Mouse (Mus musculus) brain, embryonic 14.5 days (tissue): ENCODE results near the gene Tmbim6. TPM values are rescaled to one million over a fixed set of nuclear protein-coding genes. Genes with fewer than 3 reads are reported as not detected.
A peak's percentile ranks its signal among the peaks of the same experiment; 100 is the strongest.
"Not testable (repeated sequence)": the region's sequence is repeated elsewhere in the genome, so short reads cannot be mapped to it uniquely, and the experiment has no call there.

Source experiments
- DNase-seq: peaks from one replicate; pipeline ENCODE4 v3.0.0-alpha.2; 2011; ENCODE audit warnings: low read depth
- CTCF ChIP-seq: fragments of 200-500 bp; IDR thresholded peaks from 2 replicates; pipeline ENCODE4 v1.5.1; 2012; ENCODE audit warnings: inconsistent platforms, mild to moderate bottlenecking, moderate library complexity, borderline replicate concordance; ENCODE audit not compliant: insufficient read depth, insufficient read length; ENCODE audit errors: extremely low read depth
- POLR2A ChIP-seq: fragments of 200-500 bp; IDR thresholded peaks from 2 replicates; pipeline ENCODE4 v1.6.1; 2012; ENCODE audit warnings: mild to moderate bottlenecking, inconsistent platforms, borderline replicate concordance; ENCODE audit not compliant: poor library complexity, insufficient read depth, insufficient read length, severe bottlenecking; ENCODE audit errors: extremely low read depth
- polyA plus RNA-seq: library from polyadenylated mRNA; depleted of rRNA; stranded (reverse); fragments of >200 nt; gene quantifications from 2 replicates; pipeline ENCODE4 v1.2.3, GENCODE M21; 2012

The Tmbim6 gene
- polyA plus RNA-seq, 1 experiment = 214 TPM

DNA sequence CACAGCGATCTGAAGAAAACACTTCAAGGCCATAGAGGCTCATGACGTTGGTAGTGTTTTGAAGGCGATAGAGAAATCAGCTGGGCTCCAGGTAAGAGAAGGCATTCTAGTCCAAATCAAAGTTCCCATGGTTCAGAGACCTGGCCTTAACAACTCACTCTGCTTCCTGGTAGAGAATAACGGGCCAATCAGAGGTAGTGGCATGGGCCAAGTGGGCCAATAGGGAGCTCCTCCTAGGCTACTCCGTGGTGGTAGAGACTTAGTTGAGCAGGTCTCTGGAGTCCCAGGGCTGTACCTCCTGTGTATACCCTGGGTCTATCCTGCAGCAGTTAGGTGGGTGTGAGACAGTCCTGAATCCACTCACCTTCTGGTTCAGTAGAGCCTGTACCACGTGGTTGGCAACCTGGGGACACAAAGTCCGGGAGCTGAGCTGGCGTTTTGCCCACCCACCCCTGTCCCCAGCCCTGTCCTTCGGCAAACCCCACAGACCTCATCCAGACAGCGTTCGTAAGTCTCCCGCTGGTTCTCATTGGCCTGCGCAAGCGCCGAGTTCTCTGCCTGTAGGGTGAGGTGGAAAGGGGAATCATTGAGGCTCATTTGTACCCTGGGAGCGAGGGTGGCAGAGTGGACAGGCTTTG is 40.5 kb downstream of the Tmbim6 start:
- no peak for DNase-seq
- TF ChIP-seq CTCF = no peak
- no peak for TF ChIP-seq POLR2A

DNA sequence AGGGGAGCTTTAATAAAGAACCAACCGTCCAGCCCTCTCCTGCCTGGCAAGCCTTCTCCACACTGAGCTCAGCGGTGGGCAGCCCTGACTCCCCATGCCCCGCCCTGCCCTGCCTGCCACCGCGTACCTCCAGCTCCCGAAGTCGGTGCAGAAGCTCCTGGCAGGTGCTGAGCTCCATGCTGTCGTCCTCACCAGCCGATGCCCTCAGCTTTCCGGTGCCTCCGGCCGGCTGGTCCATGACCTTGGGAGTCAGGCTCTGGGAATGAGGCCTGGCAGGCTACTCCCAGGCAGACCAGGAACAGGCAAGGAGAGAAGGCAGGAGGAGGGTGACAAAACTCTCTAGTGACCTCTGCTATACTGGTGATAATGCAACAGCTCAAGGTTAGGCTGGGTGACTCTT is 41.2 kb downstream of the Tmbim6 start:
- TF ChIP-seq POLR2A = no peak
- TF ChIP-seq CTCF = no peak
- DNase-seq = no peak

DNA sequence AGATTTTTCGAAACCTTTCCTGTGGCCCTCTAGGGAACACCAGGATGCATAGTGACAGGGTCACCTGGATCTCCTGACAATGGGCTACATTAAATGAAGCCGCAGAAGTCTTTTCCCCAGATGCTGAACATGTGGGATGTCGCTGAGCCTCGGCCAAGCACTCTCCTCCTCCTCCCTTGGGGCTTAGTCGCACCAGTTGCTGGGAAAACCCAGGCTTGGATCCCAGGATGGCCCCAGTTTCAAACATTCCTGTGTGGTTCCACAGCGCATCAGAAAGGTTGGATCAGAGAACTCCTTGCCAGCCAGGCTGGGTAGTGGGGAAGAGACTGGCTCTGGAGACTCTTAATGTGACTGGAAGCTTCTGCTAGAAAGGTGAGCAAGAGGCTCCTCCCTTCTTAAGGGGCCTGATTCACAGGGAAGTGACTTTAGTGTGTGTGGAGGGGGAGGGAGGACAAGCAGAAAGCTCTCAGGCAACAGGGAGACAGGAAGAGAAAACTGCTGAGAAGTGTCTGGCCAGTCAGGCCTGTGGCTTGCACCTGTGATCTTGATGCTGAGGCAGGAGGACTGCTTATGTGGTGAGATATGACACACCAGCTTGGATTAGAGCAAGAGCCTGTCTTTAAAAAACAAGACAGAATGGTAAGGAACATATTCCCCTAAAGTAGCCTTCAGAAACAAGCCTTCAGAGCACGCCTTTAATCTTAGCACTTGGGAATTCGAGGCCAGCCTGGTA is 46.5 kb downstream of the Tmbim6 start:
- DNase-seq = no peak
- TF ChIP-seq CTCF (no peak), POLR2A (no peak)

DNA sequence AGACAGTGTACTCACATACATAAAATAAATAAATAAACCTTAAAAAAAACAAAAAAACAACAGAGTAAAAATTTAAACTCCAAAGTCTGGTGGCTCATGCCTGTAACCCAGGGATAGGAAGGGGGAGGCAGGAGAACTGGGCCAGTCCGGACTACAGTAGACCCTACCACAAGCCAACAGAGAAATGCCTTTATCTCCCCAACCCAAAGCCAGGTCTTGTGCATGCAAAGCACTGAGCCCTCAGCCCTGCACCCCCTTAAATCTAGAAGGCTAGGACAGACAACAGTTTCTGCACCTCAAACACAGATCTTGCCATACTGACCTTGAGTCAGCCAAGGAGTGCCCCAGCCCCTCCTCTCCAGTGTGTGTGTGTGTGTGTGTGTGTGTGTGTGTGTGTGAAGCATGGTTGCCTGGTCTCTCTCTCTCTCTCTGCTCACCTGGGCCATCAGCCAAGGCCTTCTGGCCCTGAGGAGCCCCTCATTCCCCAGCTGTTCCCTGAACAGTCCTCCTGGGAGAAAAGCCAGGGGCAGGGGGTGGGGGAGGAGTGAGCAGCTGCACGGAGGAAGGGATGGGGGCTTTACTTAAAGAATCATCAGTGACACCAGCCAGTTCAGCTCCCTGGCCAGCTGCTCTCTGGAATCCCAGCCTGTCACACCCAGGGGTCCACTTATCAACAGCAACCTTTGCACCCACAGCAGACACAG is 47.6 kb downstream of the Tmbim6 start:
- DNase-seq = peak; percentile 91
- TF ChIP-seq CTCF (no peak), POLR2A (no peak)

DNA sequence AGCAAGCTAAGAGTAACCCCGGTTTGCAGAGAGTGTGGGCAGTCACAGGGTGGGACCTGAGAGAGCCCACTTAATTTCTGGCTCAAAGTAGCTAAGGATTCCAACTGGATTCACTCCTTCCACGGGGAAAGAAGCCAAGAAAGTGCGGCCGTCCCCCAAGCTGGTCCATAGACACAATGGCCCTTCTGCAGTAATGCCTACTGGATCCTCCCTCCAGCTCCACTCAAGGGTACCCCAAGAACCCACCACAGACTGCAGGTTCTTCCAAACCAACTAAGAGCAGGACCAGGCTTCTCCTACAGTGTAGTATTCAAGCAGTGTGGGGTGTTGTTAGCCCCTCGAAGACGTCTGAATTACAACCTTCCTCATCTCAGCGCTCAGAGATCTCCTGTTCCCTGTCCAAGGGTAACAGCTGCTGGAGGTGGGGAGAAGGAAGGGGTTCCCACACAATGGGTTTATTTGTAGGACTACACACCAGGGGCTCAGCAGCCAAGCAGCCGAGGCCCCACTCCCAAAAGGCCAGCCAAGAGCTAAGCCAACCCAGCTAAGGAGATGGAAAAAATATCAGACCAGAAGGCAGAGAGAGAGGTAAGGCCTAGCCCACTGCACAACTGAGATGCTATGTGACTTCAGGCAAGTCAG is 48.3 kb downstream of the Tmbim6 start:
- TF ChIP-seq POLR2A (no peak), CTCF (no peak)

GRCm38 (mm10) chr15:99442358-99442757 is 49.7 kb downstream of the Tmbim6 start:
- TF ChIP-seq POLR2A (no peak), CTCF (no peak)
- DNase-seq = no peak

More for the DNA sequence above, 48.3 kb downstream of the Tmbim6 start:
- DNase-seq = peak; percentile 62

- TF ChIP-seq CTCF = no peak
- DNase-seq = peak; percentile 23
Measured at GRCm38 (mm10) chr15:99445567-99445966, 52.9 kb downstream of the Tmbim6 start.

DNA sequence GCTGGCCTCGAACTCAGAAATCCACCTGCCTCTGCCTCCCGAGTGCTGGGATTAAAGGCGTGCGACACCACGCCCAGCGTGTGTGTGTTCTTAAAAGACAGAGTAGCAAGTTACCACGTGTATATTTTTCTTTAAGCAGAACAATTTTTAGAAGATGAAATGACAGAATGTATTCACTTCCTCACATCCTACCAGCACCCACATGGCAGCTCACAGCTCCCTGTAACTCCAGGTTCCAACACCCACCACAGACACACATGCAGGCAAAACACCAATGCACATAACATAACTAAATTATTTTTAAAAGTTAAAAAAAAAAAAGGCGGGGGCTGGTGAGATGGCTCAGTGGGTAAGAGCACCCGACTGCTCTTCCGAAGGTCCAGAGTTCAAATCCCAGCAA is 53.5 kb downstream of the Tmbim6 start:
- not testable (repeated sequence) for DNase-seq

GRCm38 (mm10) chr15:99449131-99449750 is 56.6 kb downstream of the Tmbim6 start:
- TF ChIP-seq POLR2A = no peak
- TF ChIP-seq CTCF = no peak
- peak; percentile 61 for DNase-seq

DNA sequence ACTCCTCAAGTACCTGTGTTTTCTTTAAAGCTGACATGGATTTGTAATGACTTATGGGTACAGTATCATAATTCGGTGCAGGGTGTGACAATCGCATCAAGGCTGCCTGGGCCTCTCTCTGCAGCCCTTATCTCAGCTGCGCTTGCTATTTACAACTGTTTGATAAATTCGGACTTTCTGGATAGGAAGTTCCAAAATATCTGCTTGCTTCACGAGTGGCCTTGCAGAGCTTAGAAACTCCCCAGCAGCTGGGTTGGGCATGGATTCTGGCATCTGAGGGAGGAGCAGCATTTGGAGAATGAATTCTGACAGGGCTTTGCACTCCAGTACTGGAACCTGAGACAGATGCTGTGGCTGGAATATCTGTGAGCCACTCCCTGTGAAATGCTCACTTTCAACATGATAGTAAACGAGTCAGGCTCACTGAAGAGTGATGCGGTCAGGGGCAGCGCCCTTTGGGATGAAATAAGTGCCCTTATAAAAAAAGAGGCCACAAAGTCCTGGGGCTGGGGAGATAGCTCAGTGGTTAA is 57.1 kb downstream of the Tmbim6 start:
- TF ChIP-seq POLR2A (no peak), CTCF (no peak)
- DNase-seq = no peak

GRCm38 (mm10) chr15:99453153-99453900 is 60.6 kb downstream of the Tmbim6 start:
- no peak for DNase-seq

GRCm38 (mm10) chr15:99454585-99455279 is 62.0 kb downstream of the Tmbim6 start:
- no peak for DNase-seq

More at GRCm38 (mm10) chr15:99453153-99453900, 60.6 kb downstream of the Tmbim6 start:
- no peak for TF ChIP-seq CTCF
- no peak for TF ChIP-seq POLR2A

More at GRCm38 (mm10) chr15:99454585-99455279, 62.0 kb downstream of the Tmbim6 start:
- TF ChIP-seq CTCF (no peak), POLR2A (no peak)
